Mouse (Mus musculus): ENCODE measurements around the gene Gm40193.

- TF ChIP-seq GATA1 (IDR thresholded peaks at IDR 0.05; ENCODE audit: borderline replicate concordance, low read length): no peak
- TF ChIP-seq FLI1 (IDR thresholded peaks at IDR 0.05; ENCODE audit: low read length): no peak
Measured at GRCm38 (mm10) chr11:70541415-70541814, 8.7 kb upstream of the Gm40193 start.
